Mouse (Mus musculus): ENCODE measurements around the gene Rab5c. TPM values are rescaled to one million over a fixed set of nuclear protein-coding genes. Genes with fewer than 3 reads are reported as not detected.

Gene Rab5c
- polyA plus RNA-seq, 1 experiment from 2014 or later, result 43.3 TPM

DNA sequence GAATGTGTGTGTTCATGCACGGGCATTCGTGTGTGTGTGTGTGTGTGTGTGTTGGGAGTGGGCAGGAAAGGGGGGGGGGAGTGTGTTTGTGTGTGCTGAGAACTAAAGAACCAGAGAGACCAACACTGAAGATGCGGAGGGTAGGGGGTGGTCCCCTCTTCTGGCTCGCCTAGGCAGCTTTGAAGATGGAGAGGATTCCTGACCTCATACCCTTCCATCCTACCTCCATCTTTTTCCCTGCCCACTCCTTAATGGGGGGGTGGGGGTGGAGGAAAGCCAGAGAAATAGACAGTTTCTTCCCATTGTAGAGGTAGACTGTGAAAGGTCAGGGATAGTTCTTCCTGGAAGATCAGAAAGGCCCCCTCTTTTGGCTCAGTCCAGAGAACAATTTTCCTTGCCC is 24.8 kb downstream of the Rab5c start:
- peaks cover 23% of the 10 kb centered on the region for H3K4me1 ChIP-seq (ENCODE audit: control insufficient read depth, insufficient read depth, low read length)
- H3K4me3 ChIP-seq (ENCODE audit: low read depth, low read length), result no peak overlapping the region
- H3K9ac ChIP-seq (ENCODE audit: low read depth, low read length), result 0 out of 2 replicates have a peak overlapping the region, but pooled peaks have one; percentile 27
- H3K9me3 ChIP-seq (replicated peaks; ENCODE audit: control insufficient read depth, low read length, poor library complexity, severe bottlenecking), result no peaks in the 10 kb centered on the region
- no peaks in the 10 kb centered on the region; the same call in 1 of the 2 replicates for H3K27me3 ChIP-seq (ENCODE audit: control insufficient read depth, insufficient read depth, low read depth, low read length)
- no peak overlapping the region for H3K27ac ChIP-seq (ENCODE audit: low read length)
- no peak overlapping the region for H3K4me2 ChIP-seq (ENCODE audit: low read length)
- peaks cover 23% of the 10 kb centered on the region for H3K36me3 ChIP-seq (ENCODE audit: control insufficient read depth, insufficient read depth, low read length)
- ATAC-seq, result no peak
- WGBS, result 69% methylated on average over 4 of the region's 4 CpGs

DNA sequence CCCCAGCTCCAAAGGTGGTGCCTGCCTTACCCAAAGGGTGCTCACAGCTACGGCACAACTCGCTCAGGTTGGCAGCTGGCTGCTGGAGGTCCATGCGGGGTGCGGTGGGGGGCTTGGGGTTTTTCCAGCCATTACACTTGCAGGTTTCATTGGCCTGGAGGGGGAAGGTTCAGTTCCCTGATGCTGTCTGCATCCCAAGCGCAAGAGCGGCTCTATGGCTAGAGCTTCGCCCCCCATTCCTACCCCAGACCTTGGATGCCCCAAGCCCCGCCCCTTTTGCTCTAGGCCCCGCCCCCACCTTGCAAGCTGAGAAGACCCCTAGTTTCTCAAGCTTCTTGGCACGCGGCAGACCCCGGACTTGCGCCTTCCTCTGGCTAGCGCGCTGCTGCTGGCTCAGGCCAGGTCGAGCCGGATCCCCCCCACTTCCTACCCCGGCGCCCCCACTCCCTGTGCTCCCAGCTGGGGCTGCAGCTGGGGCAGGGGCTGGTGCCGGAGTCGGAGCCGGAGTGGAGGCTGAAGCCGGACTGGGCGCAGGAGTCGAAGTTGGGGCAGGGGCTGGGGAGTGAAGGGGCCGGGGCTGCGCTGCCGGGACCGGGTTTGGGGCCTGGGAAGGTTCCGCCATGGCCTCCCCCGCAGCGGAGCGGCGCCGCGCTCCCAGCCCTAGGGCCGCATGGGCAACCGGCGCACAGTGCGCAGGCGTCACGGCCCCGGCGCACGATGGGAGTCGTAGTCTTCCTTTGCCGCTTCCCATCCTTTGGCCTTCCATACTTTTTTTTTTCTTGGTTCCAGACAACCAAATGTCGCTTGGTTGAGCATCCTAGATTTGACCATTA is 26.0 kb downstream of the Rab5c start, which contains the start of gene Kat2a:
Gene Kat2a (minus strand): TSS at position 683 of the 833 bp plus-strand sequence.
- Histone ChIP-seq H3K27me3 (ENCODE audit: control insufficient read depth, insufficient read depth, low read depth, low read length) (no peaks in the 10 kb centered on the region; the same call in 1 of the 2 replicates), H3K4me3 (ENCODE audit: low read depth, low read length) (peak within 1 kb of the TSS; percentile 75), H3K36me3 (ENCODE audit: control insufficient read depth, insufficient read depth, low read length) (peaks cover 17% of the 10 kb centered on the region), H3K27ac (ENCODE audit: low read length) (peak within 1 kb of the TSS; percentile 73), H3K9ac (ENCODE audit: low read depth, low read length) (peak within 1 kb of the TSS; percentile 84), H3K9me3 (replicated peaks; ENCODE audit: control insufficient read depth, low read length, poor library complexity, severe bottlenecking) (no peaks in the 10 kb centered on the region), H3K4me2 (ENCODE audit: low read length) (peak within 1 kb of the TSS; percentile 70), H3K4me1 (ENCODE audit: control insufficient read depth, insufficient read depth, low read length) (peaks cover 23% of the 10 kb centered on the region)
- 2% methylated on average over 37 of the region's 48 CpGs for WGBS
- ATAC-seq, result peak; percentile 93

DNA sequence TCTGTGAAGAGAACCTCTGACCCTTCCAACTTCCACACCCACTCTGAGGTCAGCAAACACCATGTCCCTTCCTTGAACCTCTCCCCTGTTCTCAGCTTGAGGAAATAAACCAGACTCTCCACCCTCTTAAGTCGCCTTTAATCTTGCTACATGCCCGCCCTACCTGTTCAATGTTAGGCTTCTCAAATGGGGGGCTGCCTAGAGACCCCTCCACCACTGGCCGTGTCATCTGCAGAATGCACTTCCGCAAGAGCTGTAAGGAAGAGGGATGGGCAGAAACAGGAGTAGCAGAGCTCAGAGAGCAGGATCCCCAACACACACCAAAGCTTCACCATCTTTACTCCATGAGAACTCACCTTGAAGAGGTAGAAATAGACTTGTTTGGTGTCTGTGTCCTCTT is 27.0 kb downstream of the Rab5c start:
- peaks cover 16% of the 10 kb centered on the region; the same call in 1 of the 2 replicates for H3K36me3 ChIP-seq (ENCODE audit: control insufficient read depth, insufficient read depth, low read length)
- 91% methylated on average over 4 of the region's 4 CpGs for WGBS
- no peaks in the 10 kb centered on the region; the same call in 1 of the 2 replicates for H3K27me3 ChIP-seq (ENCODE audit: control insufficient read depth, insufficient read depth, low read depth, low read length)
- no peaks in the 10 kb centered on the region for H3K9me3 ChIP-seq (replicated peaks; ENCODE audit: control insufficient read depth, low read length, poor library complexity, severe bottlenecking)
- no peak overlapping the region for H3K27ac ChIP-seq (ENCODE audit: low read length)
- peak overlapping the region; percentile 84; the same call in 1 of the 2 replicates for H3K9ac ChIP-seq (ENCODE audit: low read depth, low read length)
- H3K4me3 ChIP-seq (ENCODE audit: low read depth, low read length), result 0 out of 2 replicates have a peak overlapping the region, but pooled peaks have one; percentile 75
- H3K4me2 ChIP-seq (ENCODE audit: low read length), result peak overlapping the region; percentile 70
- ATAC-seq, result no peak
- peaks cover 23% of the 10 kb centered on the region for H3K4me1 ChIP-seq (ENCODE audit: control insufficient read depth, insufficient read depth, low read length)

DNA sequence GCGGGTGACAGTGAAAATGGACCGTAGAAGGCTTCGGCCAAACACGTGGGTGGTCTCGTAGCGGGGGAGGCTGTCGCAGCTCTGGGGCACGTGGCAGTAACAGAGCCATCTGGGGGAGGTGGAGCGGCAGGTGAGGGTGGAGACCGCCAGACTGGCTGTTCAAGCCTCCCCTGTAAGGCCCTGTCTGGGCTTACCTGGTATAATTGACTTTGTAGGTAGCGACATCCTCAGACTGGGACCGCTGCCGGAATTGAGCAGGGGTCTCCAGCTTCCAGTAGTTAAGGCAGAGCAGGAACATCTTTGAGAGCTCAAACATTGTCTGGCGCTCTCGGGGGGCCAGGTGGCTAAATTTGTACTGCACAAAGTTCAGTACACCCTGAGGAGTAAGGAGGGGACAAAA is 27.5 kb downstream of the Rab5c start:
- Histone ChIP-seq H3K27ac (ENCODE audit: low read length) (no peak overlapping the region), H3K27me3 (ENCODE audit: control insufficient read depth, insufficient read depth, low read depth, low read length) (no peaks in the 10 kb centered on the region; the same call in 1 of the 2 replicates), H3K36me3 (ENCODE audit: control insufficient read depth, insufficient read depth, low read length) (peaks cover 16% of the 10 kb centered on the region; the same call in 1 of the 2 replicates), H3K9ac (ENCODE audit: low read depth, low read length) (no peak overlapping the region), H3K4me2 (ENCODE audit: low read length) (no peak overlapping the region), H3K9me3 (replicated peaks; ENCODE audit: control insufficient read depth, low read length, poor library complexity, severe bottlenecking) (no peaks in the 10 kb centered on the region), H3K4me1 (ENCODE audit: control insufficient read depth, insufficient read depth, low read length) (peaks cover 23% of the 10 kb centered on the region), H3K4me3 (ENCODE audit: low read depth, low read length) (no peak overlapping the region)
- ATAC-seq, result no peak
- 96% methylated on average over 15 of the region's 15 CpGs for WGBS

DNA sequence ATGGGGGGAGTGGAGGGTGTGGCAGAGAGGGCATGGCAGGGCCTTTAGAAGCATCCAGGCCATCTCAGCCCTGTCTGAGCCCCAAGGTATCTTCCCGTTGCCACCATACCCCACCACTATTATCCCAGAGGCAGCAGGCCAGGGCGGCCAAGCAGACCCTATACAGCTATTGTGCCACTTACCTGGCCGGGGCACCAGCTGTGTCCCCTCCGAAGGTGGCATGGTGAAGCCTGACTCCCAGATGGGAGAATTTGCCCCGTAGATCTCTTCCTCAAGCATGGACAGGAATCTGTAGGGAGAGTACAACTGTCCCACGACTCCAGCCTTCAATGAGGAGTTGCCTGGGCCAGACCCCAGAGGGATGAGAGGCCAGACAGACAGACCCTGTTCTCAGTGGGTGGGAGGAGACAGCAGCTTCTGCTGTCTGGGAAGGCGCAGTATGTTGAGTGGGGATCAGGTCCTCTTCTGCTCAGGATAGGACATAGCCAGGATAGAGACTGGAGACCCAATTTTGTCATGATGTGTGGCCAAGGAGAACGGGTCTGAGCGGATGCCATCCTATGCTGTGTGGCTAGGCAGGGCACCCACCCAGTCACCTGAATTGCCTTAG is 28.7 kb downstream of the Rab5c start:
- Histone ChIP-seq H3K27me3 (ENCODE audit: control insufficient read depth, insufficient read depth, low read depth, low read length) (no peaks in the 10 kb centered on the region; the same call in 1 of the 2 replicates), H3K9me3 (replicated peaks; ENCODE audit: control insufficient read depth, low read length, poor library complexity, severe bottlenecking) (no peaks in the 10 kb centered on the region), H3K9ac (ENCODE audit: low read depth, low read length) (no peak overlapping the region), H3K4me2 (ENCODE audit: low read length) (no peak overlapping the region), H3K36me3 (ENCODE audit: control insufficient read depth, insufficient read depth, low read length) (peaks cover 23% of the 10 kb centered on the region), H3K4me3 (ENCODE audit: low read depth, low read length) (no peak overlapping the region), H3K27ac (ENCODE audit: low read length) (no peak overlapping the region), H3K4me1 (ENCODE audit: control insufficient read depth, insufficient read depth, low read length) (peaks cover 23% of the 10 kb centered on the region)
- WGBS, result 92% methylated on average over 9 of the region's 9 CpGs
- no peak for ATAC-seq

DNA sequence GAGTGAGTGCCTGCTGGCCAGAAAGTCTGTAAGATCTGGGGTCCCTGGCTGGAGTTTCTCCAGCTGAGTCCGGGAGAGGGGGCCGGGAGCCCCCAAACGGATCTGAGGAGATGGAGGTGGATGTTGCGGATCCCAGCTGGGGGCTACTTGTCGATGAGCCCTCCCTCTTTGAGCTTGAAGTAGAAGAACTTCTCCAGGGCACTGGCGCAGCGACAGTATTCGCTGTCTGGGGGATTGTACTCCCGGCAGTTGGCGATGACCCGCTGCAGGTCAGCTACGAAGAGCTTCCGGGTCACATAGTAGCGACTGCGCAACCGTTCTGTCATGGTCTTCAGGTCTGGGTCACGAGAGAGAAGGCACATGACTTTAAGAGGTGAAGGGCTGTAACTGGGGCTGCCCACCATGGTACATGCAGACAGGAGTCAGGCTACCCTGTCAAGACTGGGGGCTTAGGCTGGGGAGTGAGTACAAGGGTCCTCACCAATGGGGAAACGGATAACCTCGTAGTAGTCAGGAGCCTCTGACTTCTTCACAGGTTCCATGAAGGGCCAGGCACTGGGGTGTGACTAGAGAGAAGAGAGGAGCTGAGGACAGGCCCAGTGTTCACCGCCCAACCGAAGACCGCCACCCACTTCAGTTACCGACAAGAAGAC is 32.8 kb downstream of the Rab5c start:
- Histone ChIP-seq H3K9ac (ENCODE audit: low read depth, low read length) (no peak overlapping the region), H3K27me3 (ENCODE audit: control insufficient read depth, insufficient read depth, low read depth, low read length) (no peaks in the 10 kb centered on the region; the same call in 1 of the 2 replicates), H3K27ac (ENCODE audit: low read length) (no peak overlapping the region), H3K4me1 (ENCODE audit: control insufficient read depth, insufficient read depth, low read length) (no peaks in the 10 kb centered on the region; the same call in 1 of the 2 replicates), H3K4me2 (ENCODE audit: low read length) (no peak overlapping the region), H3K9me3 (replicated peaks; ENCODE audit: control insufficient read depth, low read length, poor library complexity, severe bottlenecking) (no peaks in the 10 kb centered on the region), H3K36me3 (ENCODE audit: control insufficient read depth, insufficient read depth, low read length) (peaks cover 23% of the 10 kb centered on the region), H3K4me3 (ENCODE audit: low read depth, low read length) (no peak overlapping the region)
- no peak for ATAC-seq
- 94% methylated on average over 23 of the region's 23 CpGs for WGBS

DNA sequence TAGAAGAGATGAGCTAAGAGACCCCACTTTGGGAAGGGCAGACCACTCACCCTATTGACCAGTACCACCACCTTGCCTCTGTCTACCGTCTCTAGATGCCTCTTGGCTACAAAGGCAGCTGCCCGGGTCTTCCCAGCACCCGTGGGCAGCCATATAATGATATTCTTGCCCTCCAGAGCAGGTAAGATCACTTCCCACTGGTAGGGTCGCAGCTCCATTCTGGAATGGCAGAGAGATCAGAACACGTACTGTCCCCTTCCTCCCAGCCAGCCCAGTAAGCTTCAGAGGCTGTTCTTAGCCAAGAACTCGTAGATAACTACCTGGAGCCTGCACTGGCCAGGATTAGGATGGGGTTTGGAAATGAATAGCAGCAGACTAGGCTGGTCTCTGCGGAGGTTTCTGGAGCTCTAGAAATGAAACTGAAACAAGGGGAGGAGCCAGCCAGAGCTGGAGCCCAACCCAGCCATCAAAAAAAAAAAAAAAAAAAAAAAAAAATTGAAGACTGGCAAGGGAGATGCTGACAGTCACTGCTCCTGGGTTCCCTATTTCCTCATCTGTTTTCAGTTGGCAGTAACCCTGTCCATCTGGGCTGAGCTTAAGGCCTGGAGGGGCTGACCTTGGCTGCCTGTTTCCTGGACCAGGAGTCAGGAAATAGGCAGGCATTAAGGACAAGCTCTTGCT is 34.0 kb downstream of the Rab5c start, which contains the start of gene Dhx58:
Gene Dhx58 (minus strand): TSS at position 421 of the 681 bp plus-strand sequence.
- H3K27ac ChIP-seq (ENCODE audit: low read length), result no peak within 1 kb of the TSS
- H3K27me3 ChIP-seq (ENCODE audit: control insufficient read depth, insufficient read depth, low read depth, low read length), result no peaks in the 10 kb centered on the region; the same call in 1 of the 2 replicates
- H3K4me2 ChIP-seq (ENCODE audit: low read length), result no peak within 1 kb of the TSS
- WGBS, result 74% methylated on average over 7 of the region's 7 CpGs
- no peak within 1 kb of the TSS for H3K9ac ChIP-seq (ENCODE audit: low read depth, low read length)
- no peak for ATAC-seq
- no peaks in the 10 kb centered on the region; the same call in 1 of the 2 replicates for H3K4me1 ChIP-seq (ENCODE audit: control insufficient read depth, insufficient read depth, low read length)
- peaks cover 22% of the 10 kb centered on the region for H3K36me3 ChIP-seq (ENCODE audit: control insufficient read depth, insufficient read depth, low read length)
- no peaks in the 10 kb centered on the region for H3K9me3 ChIP-seq (replicated peaks; ENCODE audit: control insufficient read depth, low read length, poor library complexity, severe bottlenecking)
- no peak within 1 kb of the TSS for H3K4me3 ChIP-seq (ENCODE audit: low read depth, low read length)

DNA sequence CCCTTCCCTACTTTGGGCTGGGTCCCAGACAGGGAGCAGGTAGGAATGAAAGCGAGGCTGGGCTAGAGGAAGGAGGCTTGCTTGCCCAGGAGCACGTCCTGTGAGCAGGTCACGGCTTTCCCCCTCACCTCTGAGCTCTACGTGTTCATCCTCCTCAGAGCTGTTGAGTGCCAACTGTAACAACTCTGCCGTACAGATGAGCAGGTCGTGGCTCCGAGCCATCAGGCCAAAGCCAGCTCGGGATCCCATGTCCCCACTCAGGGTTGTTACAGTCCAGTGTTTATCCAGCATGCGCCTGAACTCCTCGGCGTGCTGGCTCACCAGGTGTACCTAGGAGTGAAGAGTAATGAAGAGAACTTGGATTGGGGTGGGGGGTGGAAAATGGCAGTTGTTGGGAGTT is 34.6 kb downstream of the Rab5c start:
- Histone ChIP-seq H3K4me1 (ENCODE audit: control insufficient read depth, insufficient read depth, low read length) (no peaks in the 10 kb centered on the region; the same call in 1 of the 2 replicates), H3K27ac (ENCODE audit: low read length) (no peak overlapping the region), H3K4me3 (ENCODE audit: low read depth, low read length) (no peak overlapping the region), H3K9me3 (replicated peaks; ENCODE audit: control insufficient read depth, low read length, poor library complexity, severe bottlenecking) (no peaks in the 10 kb centered on the region), H3K9ac (ENCODE audit: low read depth, low read length) (no peak overlapping the region), H3K36me3 (ENCODE audit: control insufficient read depth, insufficient read depth, low read length) (peaks cover 18% of the 10 kb centered on the region), H3K27me3 (ENCODE audit: control insufficient read depth, insufficient read depth, low read depth, low read length) (no peaks in the 10 kb centered on the region; the same call in 1 of the 2 replicates), H3K4me2 (ENCODE audit: low read length) (no peak overlapping the region)
- no peak for ATAC-seq
- WGBS, result 76% methylated on average over 11 of the region's 11 CpGs

Data from midbrain, embryonic 16.5 days (tissue).